Mouse (Mus musculus) bone marrow macrophage, adult 2 months (primary cell): Measurements from ENCODE around the gene Ilvbl.

Source experiments
- CTCF ChIP-seq: IDR thresholded peaks from 2 replicates; pipeline ENCODE4 v1.5.1; 2012; ENCODE audit warnings: low read depth, mild to moderate bottlenecking, low read length, moderate library complexity
- POLR2A ChIP-seq: IDR thresholded peaks from 2 replicates; pipeline ENCODE4 v1.6.1; 2012; ENCODE audit warnings: mild to moderate bottlenecking, low read depth, low read length, borderline replicate concordance

GRCm38 (mm10) chr10:78569191-78569590 is 5.0 kb upstream of the Ilvbl start:
- no peak for TF ChIP-seq POLR2A
- no peak for TF ChIP-seq CTCF
